In genomic region chr5:121685495-121685894, GRCm38 (mm10) we compare ENCODE assay signal across 19 mouse cellular contexts. TPM values are rescaled to one million over a fixed set of nuclear protein-coding genes. Genes with fewer than 3 reads are reported as not detected.
A peak's percentile ranks its signal among the peaks of the same experiment; 100 is the strongest.
DNase-seq lines count a peak whose midpoint lies in the region; ATAC-seq and TF ChIP-seq lines count a peak whose summit lies in the region.
"Had no signal": no experiment of that assay in that cellular context is flagged by ENCODE, and none has a peak within 500 bp of the region (broad histone marks: within the 10 kb centered on the region; RNA-seq: fewer than 3 reads in every experiment).

No protein-coding gene starts in this region.

- intact Hi-C loops in left cerebral cortex, postnatal 14 days (cut with DNase I): no loop called here

- no peak for TF ChIP-seq POLR2A in brain, embryonic 14.5 days (IDR thresholded peaks at IDR 0.05; ENCODE audit: borderline replicate concordance, extremely low read depth, insufficient read depth, insufficient read length, poor library complexity, severe bottlenecking)

- H3K4me3 ChIP-seq in forebrain, embryonic 14.5 days (ENCODE audit: low read depth, low read length): no peak overlapping the region
- H3K4me3 ChIP-seq in forebrain, embryonic 15.5 days: no peak overlapping the region
- no peak overlapping the region for H3K4me3 ChIP-seq in heart, embryonic 15.5 days
- no peak overlapping the region for H3K4me3 ChIP-seq in liver, embryonic 16.5 days (ENCODE audit: low read depth, low read length)
- H3K4me3 ChIP-seq: forebrain, embryonic 12.5 days; hindbrain, embryonic 15.5 days; midbrain, embryonic 10.5 days; neural tube, embryonic 12.5 days; stomach, embryonic 15.5 days had no signal

- H3K4me2 ChIP-seq in forebrain, embryonic 14.5 days (ENCODE audit: low read length): no peak overlapping the region
- no peak overlapping the region for H3K4me2 ChIP-seq in forebrain, embryonic 15.5 days (replicated peaks)
- no peak overlapping the region for H3K4me2 ChIP-seq in heart, embryonic 15.5 days
- no peak overlapping the region for H3K4me2 ChIP-seq in liver, embryonic 16.5 days (ENCODE audit: low read depth, low read length)
- H3K4me2 ChIP-seq: forebrain, embryonic 12.5 days; hindbrain, embryonic 15.5 days; neural tube, embryonic 12.5 days; stomach, embryonic 15.5 days had no signal

- H3K27me3 ChIP-seq in forebrain, embryonic 14.5 days (replicated peaks; ENCODE audit: control insufficient read depth, insufficient read depth, low read length): no peaks in the 10 kb centered on the region
- no peaks in the 10 kb centered on the region for H3K27me3 ChIP-seq in forebrain, embryonic 15.5 days
- no peaks in the 10 kb centered on the region for H3K27me3 ChIP-seq in heart, embryonic 15.5 days
- H3K27me3 ChIP-seq in liver, embryonic 16.5 days (ENCODE audit: control insufficient read depth, insufficient read depth, low read depth, low read length): no peaks in the 10 kb centered on the region
- H3K27me3 ChIP-seq: forebrain, embryonic 12.5 days; hindbrain, embryonic 15.5 days; neural tube, embryonic 12.5 days; stomach, embryonic 15.5 days had no signal

- peak; percentile 14 for DNase-seq in forebrain, embryonic 14.5 days (ENCODE audit: low spot score)
- DNase-seq in heart, postnatal 4 days: no peak
- DNase-seq in liver: no peak
- peak; percentile 20 for DNase-seq in brain, embryonic 14.5 days (ENCODE audit: low read depth)
- DNase-seq in left cerebral cortex, postnatal 14 days (ENCODE audit: low spot score in 2 of 2): no peak
- DNase-seq: cerebellum, adult 9-11 months; kidney, adult 18-20 months; kidney, postnatal 25 days; layer of hippocampus, adult 9-11 months; right cerebral cortex, postnatal 14 days had no signal

- peaks cover 70% of the 10 kb centered on the region for H3K36me3 ChIP-seq in forebrain, embryonic 14.5 days (ENCODE audit: control insufficient read depth, insufficient read depth, low read length)
- peaks cover 64% of the 10 kb centered on the region for H3K36me3 ChIP-seq in forebrain, embryonic 15.5 days
- H3K36me3 ChIP-seq in heart, embryonic 15.5 days: peaks cover 51% of the 10 kb centered on the region
- peaks cover 42% of the 10 kb centered on the region for H3K36me3 ChIP-seq in liver, embryonic 16.5 days (ENCODE audit: control insufficient read depth, insufficient read depth)

- H3K9me3 ChIP-seq in forebrain, embryonic 14.5 days (replicated peaks; ENCODE audit: control insufficient read depth, low read length): no peaks in the 10 kb centered on the region
- H3K9me3 ChIP-seq in forebrain, embryonic 15.5 days: no peaks in the 10 kb centered on the region
- no peaks in the 10 kb centered on the region for H3K9me3 ChIP-seq in heart, embryonic 15.5 days (replicated peaks)
- no peaks in the 10 kb centered on the region for H3K9me3 ChIP-seq in liver, embryonic 16.5 days (replicated peaks; ENCODE audit: control insufficient read depth, low read length)
- H3K9me3 ChIP-seq: forebrain, embryonic 12.5 days; hindbrain, embryonic 15.5 days; midbrain, embryonic 10.5 days; neural tube, embryonic 12.5 days; stomach, embryonic 15.5 days had no signal

- no peak for ATAC-seq in forebrain, embryonic 14.5 days
- ATAC-seq in forebrain, embryonic 15.5 days (replicated peaks): no peak
- ATAC-seq in heart, embryonic 15.5 days (replicated peaks; ENCODE audit: insufficient number of reproducible peaks, insufficient read depth, low FRiP score, low read depth): 0 out of 2 replicates have a peak, but pooled peaks have one; percentile 38
- no peak; the same call in 1 of the 2 replicates for ATAC-seq in liver, embryonic 16.5 days (ENCODE audit: low read depth)
- ATAC-seq: lung, postnatal 0 days had no signal

- 80% methylated on average over 6 of the region's 6 CpGs for WGBS in forebrain, embryonic 14.5 days
- WGBS in forebrain, embryonic 15.5 days: 74% methylated on average over 6 of the region's 6 CpGs
- WGBS in heart, embryonic 15.5 days: 66% methylated on average over 6 of the region's 6 CpGs
- 82% methylated on average over 6 of the region's 6 CpGs for WGBS in liver, embryonic 16.5 days (ENCODE audit: insufficient replicate concordance)

- no peak overlapping the region for H3K27ac ChIP-seq in forebrain, embryonic 14.5 days (ENCODE audit: low read depth, low read length)
- H3K27ac ChIP-seq in forebrain, embryonic 15.5 days (replicated peaks): no peak overlapping the region
- H3K27ac ChIP-seq in heart, embryonic 15.5 days: peak overlapping the region; percentile 42
- H3K27ac ChIP-seq in liver, embryonic 16.5 days (ENCODE audit: low read length): peak overlapping the region; percentile 58
- H3K27ac ChIP-seq: forebrain, embryonic 12.5 days; hindbrain, embryonic 15.5 days; midbrain, embryonic 10.5 days; neural tube, embryonic 12.5 days; stomach, embryonic 15.5 days had no signal

- H3K9ac ChIP-seq in forebrain, embryonic 14.5 days (ENCODE audit: low read length): no peak overlapping the region
- H3K9ac ChIP-seq in forebrain, embryonic 15.5 days (replicated peaks): no peak overlapping the region
- H3K9ac ChIP-seq in heart, embryonic 15.5 days: no peak overlapping the region
- no peak overlapping the region for H3K9ac ChIP-seq in liver, embryonic 16.5 days (ENCODE audit: low read depth, low read length)
- H3K9ac ChIP-seq: forebrain, embryonic 12.5 days; hindbrain, embryonic 15.5 days; neural tube, embryonic 12.5 days; stomach, embryonic 15.5 days had no signal

- no peaks in the 10 kb centered on the region for H3K4me1 ChIP-seq in forebrain, embryonic 14.5 days (ENCODE audit: control insufficient read depth, insufficient read depth, low read length)
- H3K4me1 ChIP-seq in forebrain, embryonic 15.5 days: peaks cover 5% of the 10 kb centered on the region
- peaks cover 25% of the 10 kb centered on the region for H3K4me1 ChIP-seq in heart, embryonic 15.5 days (replicated peaks)
- H3K4me1 ChIP-seq in liver, embryonic 16.5 days (ENCODE audit: control insufficient read depth, low read depth, low read length): no peaks in the 10 kb centered on the region; the same call in 1 of the 2 replicates
- H3K4me1 ChIP-seq: forebrain, embryonic 12.5 days; midbrain, embryonic 10.5 days; neural tube, embryonic 12.5 days; stomach, embryonic 15.5 days had no signal

- no peak for TF ChIP-seq CTCF in brain, embryonic 14.5 days (IDR thresholded peaks at IDR 0.05; ENCODE audit: borderline replicate concordance, extremely low read depth, insufficient read depth, insufficient read length)

RNA-seq across cellular contexts. Expression of gene Brap, which starts 25.1 kb away (rescaled TPM):
- 36.8 and 43.5 TPM in 2 replicates for polyA plus RNA-seq in forebrain, embryonic 14.5 days (2014; fragmentation: Nextera tagmentation; extraction: Ambion mirVana)
- polyA plus RNA-seq in forebrain, embryonic 15.5 days (2015; fragmentation: Nextera tagmentation; extraction: Ambion mirVana): 51.1 and 55.4 TPM in 2 replicates
- polyA plus RNA-seq in heart, embryonic 15.5 days (2015; fragmentation: Nextera tagmentation; extraction: Ambion mirVana): 22.7 and 28.5 TPM in 2 replicates
- total RNA-seq in heart, postnatal 4 days (2021): 10 to 100 TPM; 26.8 to 32.0 TPM
- polyA plus RNA-seq in liver, embryonic 16.5 days (2015; fragmentation: Nextera tagmentation; extraction: Ambion mirVana): 22.6 and 22.7 TPM in 2 replicates
- polyA plus RNA-seq in brain, embryonic 14.5 days (2012; rRNA removed): 31.4 and 41.5 TPM in 2 replicates
- total RNA-seq in left cerebral cortex, postnatal 14 days (2021): 10 to 100 TPM; 55.0 to 59.1 TPM

RNA-seq across cellular contexts. Expression of gene Acad10, which starts 25.2 kb away (rescaled TPM):
- polyA plus RNA-seq in forebrain, embryonic 14.5 days (2014; fragmentation: Nextera tagmentation; extraction: Ambion mirVana): 0.84 and 1.1 TPM in 2 replicates
- polyA plus RNA-seq in forebrain, embryonic 15.5 days (2015; fragmentation: Nextera tagmentation; extraction: Ambion mirVana): 1.0 and 1.1 TPM in 2 replicates
- 1.6 and 2.5 TPM in 2 replicates for polyA plus RNA-seq in heart, embryonic 15.5 days (2015; fragmentation: Nextera tagmentation; extraction: Ambion mirVana)
- total RNA-seq in heart, postnatal 4 days (2021): 1 to 10 TPM; 7.1 to 7.8 TPM
- polyA plus RNA-seq in liver, embryonic 16.5 days (2015; fragmentation: Nextera tagmentation; extraction: Ambion mirVana): 3.9 and 5.5 TPM in 2 replicates
- polyA plus RNA-seq in brain, embryonic 14.5 days (2012; rRNA removed): 1.8 and 2.8 TPM in 2 replicates
- 1 to 10 TPM; 3.1 to 3.3 TPM for total RNA-seq in left cerebral cortex, postnatal 14 days (2021)

RNA-seq across cellular contexts. Expression of gene Atxn2, which starts 25.6 kb away (rescaled TPM):
- 43.5 and 49.5 TPM in 2 replicates for polyA plus RNA-seq in forebrain, embryonic 14.5 days (2014; fragmentation: Nextera tagmentation; extraction: Ambion mirVana)
- polyA plus RNA-seq in forebrain, embryonic 15.5 days (2015; fragmentation: Nextera tagmentation; extraction: Ambion mirVana): 67.2 and 80.1 TPM in 2 replicates
- polyA plus RNA-seq in heart, embryonic 15.5 days (2015; fragmentation: Nextera tagmentation; extraction: Ambion mirVana): 59.4 and 63.7 TPM in 2 replicates
- total RNA-seq in heart, postnatal 4 days (2021): 100 to 1,000 TPM; 174 to 180 TPM
- 14.5 and 14.6 TPM in 2 replicates for polyA plus RNA-seq in liver, embryonic 16.5 days (2015; fragmentation: Nextera tagmentation; extraction: Ambion mirVana)
- polyA plus RNA-seq in brain, embryonic 14.5 days (2012; rRNA removed): 156 and 226 TPM in 2 replicates
- 100 to 1,000 TPM; 256 TPM for total RNA-seq in left cerebral cortex, postnatal 14 days (2021)

Comparison
In these comparisons a context has a peak if more than half of its experiments do, and no peak if none do; other contexts are left out.
1. DNase-seq: peak in forebrain, embryonic 14.5 days (single experiment) and brain, embryonic 14.5 days (single experiment); none in heart, postnatal 4 days (single experiment), liver (single experiment) and left cerebral cortex, postnatal 14 days (0 of 2).
2. H3K27ac ChIP-seq: peak in heart, embryonic 15.5 days (single experiment) and liver, embryonic 16.5 days (single experiment); none in forebrain, embryonic 14.5 days (single experiment) and forebrain, embryonic 15.5 days (single experiment).